Mouse (Mus musculus) inflammation-experienced regulatory T-cells (primary cell): Measurements from ENCODE around the gene Olfr678. TPM values are rescaled to one million over a fixed set of nuclear protein-coding genes. Genes with fewer than 3 reads are reported as not detected.

Experiments used
- polyA plus RNA-seq, 2 experiments: library from polyadenylated mRNA; unstranded; fragments of 100-300 nt; shearing (Covaris generic); gene quantifications; one replicate each; pipeline ENCODE4 v1.2.1; 2017

Olfr678 gene
- not detected for polyA plus RNA-seq

DNA sequence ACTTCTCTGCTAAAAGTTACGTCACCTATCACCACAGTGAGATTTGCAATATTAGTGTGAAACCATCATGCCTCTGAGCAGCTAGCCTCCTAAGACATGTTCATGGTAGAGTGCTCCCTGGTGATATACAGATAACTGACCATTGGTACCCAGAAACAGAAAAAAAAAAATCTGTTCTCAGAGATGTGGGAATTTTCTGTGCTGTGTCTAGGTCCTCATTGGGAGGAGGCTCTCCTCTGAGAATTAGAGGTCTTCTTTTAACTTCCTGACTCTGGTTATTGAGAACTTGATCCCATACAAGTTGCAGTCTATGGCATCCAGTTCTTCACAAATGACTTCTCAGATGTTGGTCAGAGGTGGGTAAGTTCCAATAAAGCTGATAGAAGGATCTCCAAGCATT lies at the start of gene Olfr678:
Gene Olfr678 (plus strand): TSS at position 301 of the 400 bp plus-strand sequence.

DNA sequence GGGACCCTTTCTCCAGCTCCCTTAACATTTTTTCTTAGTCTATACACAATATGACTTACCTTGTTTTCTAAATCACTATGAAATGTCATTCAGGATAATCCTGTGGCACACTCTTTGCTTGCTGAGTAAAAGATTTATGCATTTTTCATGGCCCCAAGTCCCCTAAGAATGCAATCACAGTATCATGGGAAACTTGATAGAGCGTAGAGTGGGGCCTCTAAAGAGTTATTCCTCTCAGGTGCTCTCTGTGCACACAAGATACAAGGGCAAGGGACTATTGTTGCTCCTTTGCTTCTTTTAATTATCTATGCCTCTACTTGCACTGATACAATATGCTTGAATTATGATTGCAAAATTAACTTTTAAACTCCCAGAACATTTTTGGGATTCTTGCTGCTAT lies 35.9 kb upstream of the Olfr678 start, which contains the start of gene Olfr675:
Gene Olfr675 (minus strand): TSS at position 101 of the 400 bp plus-strand sequence.

DNA sequence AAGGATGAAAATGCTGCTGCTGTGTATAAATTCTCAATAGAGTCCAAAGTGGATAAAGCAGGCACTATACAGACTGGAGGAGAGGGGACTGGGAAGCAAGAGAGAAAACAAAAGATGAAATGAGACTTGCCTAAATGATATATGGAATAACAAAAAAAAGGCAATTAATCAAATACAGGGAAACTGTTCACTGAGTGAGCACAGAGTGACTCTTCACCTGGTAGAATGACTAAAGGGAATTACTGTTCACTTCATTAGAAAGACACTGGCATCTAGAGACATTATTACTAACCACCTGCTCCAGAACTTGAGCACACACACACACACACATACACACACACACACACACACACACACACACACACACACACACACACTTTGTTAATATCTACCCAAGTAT lies 31.9 kb upstream of the Olfr678 start, which contains the start of gene Olfr676:
Gene Olfr676 (plus strand): TSS at position 301 of the 400 bp plus-strand sequence.

DNA sequence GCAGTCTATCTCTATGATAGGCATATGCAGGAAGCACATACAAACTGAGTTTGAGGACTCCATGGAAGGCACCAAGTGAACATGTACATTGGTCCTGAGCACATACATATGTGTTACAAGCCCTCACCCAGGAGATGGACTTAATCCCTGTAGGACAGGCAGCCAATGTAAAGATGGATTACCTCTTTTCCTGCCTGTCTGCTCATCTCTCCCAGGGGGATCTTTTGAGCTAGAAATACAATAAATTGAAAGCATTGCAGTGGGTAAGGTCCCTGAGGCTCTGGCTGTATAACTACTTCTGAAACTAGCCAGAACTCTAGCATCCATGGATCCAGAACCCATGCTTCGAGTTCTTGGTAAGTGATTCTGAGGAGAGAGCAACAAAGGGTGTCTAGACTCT lies 16.6 kb downstream of the Olfr678 start, which contains the start of gene Olfr679:
Gene Olfr679 (plus strand): TSS at position 301 of the 400 bp plus-strand sequence.

DNA sequence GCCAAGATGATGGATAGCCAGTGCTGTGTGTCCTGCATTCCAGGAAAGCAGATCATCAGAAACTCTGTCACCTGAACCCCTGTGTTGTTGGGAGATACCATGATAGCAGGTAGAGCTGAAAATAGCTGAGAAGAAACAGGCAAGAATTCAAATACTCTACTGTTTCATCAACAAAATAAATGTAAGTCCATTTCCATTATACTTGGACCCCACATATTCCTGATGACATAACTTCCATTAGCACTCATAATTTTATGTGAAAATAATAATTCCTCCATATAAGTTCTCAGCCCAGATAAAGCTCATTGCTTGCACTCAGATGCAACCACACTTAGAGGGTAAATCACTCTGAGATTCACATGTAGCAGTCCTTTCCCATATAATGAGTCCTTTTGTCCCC lies 28.4 kb downstream of the Olfr678 start, which contains the start of gene Olfr680-ps1:
Gene Olfr680-ps1 (minus strand): TSS at position 101 of the 400 bp plus-strand sequence.

DNA sequence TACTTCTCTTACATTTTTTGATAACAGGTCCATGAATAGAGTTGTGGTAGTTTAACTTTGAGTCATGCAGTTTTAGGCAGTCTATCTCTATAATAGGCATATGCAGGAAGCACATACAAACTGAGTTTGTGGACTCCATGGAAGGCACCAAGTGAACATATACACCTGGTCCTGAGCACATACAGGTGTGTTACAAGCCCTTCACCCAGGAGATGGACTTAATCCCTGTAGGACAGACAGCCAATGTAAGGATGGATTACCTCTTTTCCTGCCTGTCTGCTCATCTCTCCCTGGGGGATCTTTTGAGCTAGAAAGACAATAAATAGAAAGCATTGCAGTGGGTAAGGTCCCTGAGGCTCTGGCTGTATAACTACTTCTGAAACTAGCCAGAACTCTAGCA lies 52.3 kb downstream of the Olfr678 start, which contains the start of gene Olfr681:
Gene Olfr681 (plus strand): TSS at position 301 of the 400 bp plus-strand sequence.

Other genes starting within 250 kb of the Olfr678 start
- not detected for gene Usp17lb, start 221.9 kb upstream of the Olfr678 start, polyA plus RNA-seq
- gene Usp17la, start 207.5 kb upstream of the Olfr678 start, polyA plus RNA-seq: under 1 TPM; 0.18 to 0.65 TPM
- gene Olfr665, start 186.4 kb upstream of the Olfr678 start, polyA plus RNA-seq: not detected
- gene Olfr666, start 168.5 kb upstream of the Olfr678 start, polyA plus RNA-seq: not detected
- gene Olfr667, start 143.0 kb upstream of the Olfr678 start, polyA plus RNA-seq: not detected
- under 1 TPM in 1 of 2 experiments, not detected in 1; 0.38 TPM for gene Olfr668, start 136.4 kb upstream of the Olfr678 start, polyA plus RNA-seq
- under 1 TPM in 1 of 2 experiments, not detected in 1; 0.48 TPM for gene Olfr669, start 130.2 kb upstream of the Olfr678 start, polyA plus RNA-seq
- not detected for gene Olfr670, start 101.9 kb upstream of the Olfr678 start, polyA plus RNA-seq
- gene Olfr671, start 85.3 kb upstream of the Olfr678 start, polyA plus RNA-seq: under 1 TPM in 1 of 2 experiments, not detected in 1; 0.47 TPM
- 1 to 10 TPM in 1 of 2 experiments, not detected in 1; 1.3 TPM for gene Olfr672, start 62.4 kb upstream of the Olfr678 start, polyA plus RNA-seq
- under 1 TPM in 1 of 2 experiments, not detected in 1; 0.48 TPM for gene Olfr675, start 36.0 kb upstream of the Olfr678 start, polyA plus RNA-seq
- gene Olfr676, start 31.8 kb upstream of the Olfr678 start, polyA plus RNA-seq: under 1 TPM in 1 of 2 experiments, not detected in 1; 0.94 TPM
- gene Olfr677, start 13.1 kb upstream of the Olfr678 start, polyA plus RNA-seq: 1 to 10 TPM in 1 of 2 experiments, under 1 TPM in 1; 0.06 to 1.7 TPM
- gene Olfr679, start 16.7 kb downstream of the Olfr678 start, polyA plus RNA-seq: not detected
- gene Olfr680-ps1, start 28.3 kb downstream of the Olfr678 start, polyA plus RNA-seq: not detected
- gene Olfr681, start 52.4 kb downstream of the Olfr678 start, polyA plus RNA-seq: under 1 TPM in 1 of 2 experiments, not detected in 1; 0.09 TPM
- not detected for gene Olfr683, start 82.5 kb downstream of the Olfr678 start, polyA plus RNA-seq
- not detected for gene Olfr684, start 99.2 kb downstream of the Olfr678 start, polyA plus RNA-seq
- gene Olfr685, start 121.5 kb downstream of the Olfr678 start, polyA plus RNA-seq: under 1 TPM in 1 of 2 experiments, not detected in 1; 0.05 TPM
- gene Olfr686, start 143.0 kb downstream of the Olfr678 start, polyA plus RNA-seq: not detected
- not detected for gene Olfr688, start 223.6 kb downstream of the Olfr678 start, polyA plus RNA-seq
- gene Olfr689, start 246.7 kb downstream of the Olfr678 start, polyA plus RNA-seq: under 1 TPM; 0.04 to 0.47 TPM